ENCODE assay signal across 1 mouse cellular context in the genomic region with DNA sequence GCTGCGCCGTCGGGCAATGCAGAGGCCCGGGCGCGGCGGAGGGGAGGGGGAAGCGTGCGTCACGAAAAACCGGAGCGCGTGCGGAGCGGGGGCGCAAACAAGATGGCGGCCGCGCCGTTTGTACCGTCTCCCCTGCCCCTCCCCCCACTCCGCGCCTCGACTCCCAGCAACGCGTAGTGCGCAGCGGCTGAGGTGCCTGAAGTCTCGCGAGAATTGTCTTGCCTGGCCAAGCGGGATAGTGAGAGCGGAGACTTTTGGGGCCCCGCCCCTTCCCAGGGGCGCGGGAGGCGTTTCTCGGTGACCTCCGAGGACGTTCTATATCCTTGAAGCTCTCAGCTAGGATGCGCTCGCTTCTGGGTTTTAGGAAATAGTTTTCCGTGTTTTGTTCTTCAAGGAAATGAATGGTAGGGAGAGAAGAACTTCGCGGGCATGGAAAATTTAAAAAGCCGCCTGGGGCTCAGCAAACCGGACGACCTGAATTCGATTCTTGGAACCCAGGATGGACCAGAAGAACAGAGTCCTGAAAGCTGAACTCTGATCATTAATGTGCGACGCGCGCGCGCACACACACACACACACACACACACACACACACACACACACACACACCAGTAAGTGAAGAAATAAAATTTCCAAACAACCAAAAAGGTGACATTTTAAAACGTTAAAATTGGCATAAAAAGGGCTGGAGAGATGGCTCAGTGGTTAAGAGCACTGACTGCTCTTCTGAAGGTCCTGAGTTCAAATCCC.
TF ChIP-seq lines count a peak whose summit lies in the region.

No protein-coding gene starts in this region.

TF ChIP-seq in CH12.LX, 34 proteins besides CTCF, POLR2A, EP300 and RAD21:
- TF ChIP-seq E2F4 (IDR thresholded peaks at IDR 0.05; ENCODE audit: insufficient replicate concordance, low read depth, low read length): peak; percentile 32; the same call in 1 of the 2 replicates
- TF ChIP-seq MAZ (IDR thresholded peaks at IDR 0.05; ENCODE audit: low read depth, low read length): peak; percentile 97
- TF ChIP-seq CHD2 (IDR thresholded peaks at IDR 0.05; ENCODE audit: low read length): peak; percentile 99
- TF ChIP-seq USF1 (IDR thresholded peaks at IDR 0.05; ENCODE audit: low read depth, low read length): no peak
- TF ChIP-seq CHD1 (IDR thresholded peaks at IDR 0.05; ENCODE audit: low read depth, low read length): peak; percentile 10; the same call in 1 of the 2 replicates
- TF ChIP-seq ZNF384 (IDR thresholded peaks at IDR 0.05; ENCODE audit: low read depth, low read length): no peak
- peak; percentile 77; the same call in 1 of the 2 replicates for TF ChIP-seq TBP (conservative IDR thresholded peaks at IDR 0.05; ENCODE audit: low read depth, low read length)
- TF ChIP-seq MEF2A (IDR thresholded peaks at IDR 0.05; ENCODE audit: borderline replicate concordance, low read depth, low read length): 0 out of 2 replicates have a peak, but pooled peaks have one; percentile 9
- no peak for TF ChIP-seq SIN3A (IDR thresholded peaks at IDR 0.05; ENCODE audit: low read length)
- TF ChIP-seq ZMIZ1 (IDR thresholded peaks at IDR 0.05; ENCODE audit: low read depth, low read length): peak; percentile 76
- 0 out of 2 replicates have a peak, but pooled peaks have one; percentile 48 for TF ChIP-seq RCOR1 (conservative IDR thresholded peaks at IDR 0.05; ENCODE audit: low read depth, low read length)
- TF ChIP-seq POLR2AphosphoS2 (IDR thresholded peaks at IDR 0.05; ENCODE audit: low read depth, low read length): peak; percentile 77; the same call in 1 of the 2 replicates
- TF ChIP-seq ZC3H11A (IDR thresholded peaks at IDR 0.05; ENCODE audit: low read depth, low read length): no peak
- 0 out of 2 replicates have a peak, but pooled peaks have one; percentile 33 for TF ChIP-seq ELF1 (IDR thresholded peaks at IDR 0.05; ENCODE audit: low read depth, low read length)
- no peak for TF ChIP-seq PAX5 (IDR thresholded peaks at IDR 0.05; ENCODE audit: low read length)
- peak; percentile 42; the same call in 1 of the 2 replicates for TF ChIP-seq BHLHE40 (IDR thresholded peaks at IDR 0.05; ENCODE audit: low read depth, low read length)
- no peak for TF ChIP-seq GABPA (IDR thresholded peaks at IDR 0.05; ENCODE audit: insufficient replicate concordance, low read depth, low read length)
- peak; percentile 46 for TF ChIP-seq TCF12 (IDR thresholded peaks at IDR 0.05; ENCODE audit: low read depth, low read length)
- TF ChIP-seq JUND (conservative IDR thresholded peaks at IDR 0.05; ENCODE audit: low read depth, low read length): no peak
- TF ChIP-seq HCFC1 (IDR thresholded peaks at IDR 0.05; ENCODE audit: low read depth, low read length): peak; percentile 69
- no peak; the same call in 1 of the 2 replicates for TF ChIP-seq ETS1 (conservative IDR thresholded peaks at IDR 0.05; ENCODE audit: low read depth, low read length)
- TF ChIP-seq ZKSCAN1 (IDR thresholded peaks at IDR 0.05; ENCODE audit: borderline replicate concordance, low read depth, low read length): no peak
- TF ChIP-seq UBTF (IDR thresholded peaks at IDR 0.05; ENCODE audit: low read depth, low read length): no peak
- TF ChIP-seq IRF4 (IDR thresholded peaks at IDR 0.05; ENCODE audit: low read depth, low read length): peak; percentile 62; the same call in 1 of the 2 replicates
- peak; percentile 75 for TF ChIP-seq NRF1 (IDR thresholded peaks at IDR 0.05; ENCODE audit: low read depth, low read length)
- TF ChIP-seq SMC3 (IDR thresholded peaks at IDR 0.05; ENCODE audit: low read depth, low read length): no peak
- peak; percentile 63; the same call in 1 of the 2 replicates for TF ChIP-seq MYC (IDR thresholded peaks at IDR 0.05; ENCODE audit: low read depth, low read length)
- no peak for TF ChIP-seq MAFK (IDR thresholded peaks at IDR 0.05; ENCODE audit: insufficient replicate concordance, low read length)
- TF ChIP-seq MAX (IDR thresholded peaks at IDR 0.05; ENCODE audit: low read length): peak; percentile 82; the same call in 1 of the 2 replicates
- TF ChIP-seq NELFE (IDR thresholded peaks at IDR 0.05; ENCODE audit: low read depth, low read length): peak; percentile 93
- no peak for TF ChIP-seq USF2 (conservative IDR thresholded peaks at IDR 0.05; ENCODE audit: low read depth, low read length)
- TF ChIP-seq JUN (IDR thresholded peaks at IDR 0.05; ENCODE audit: insufficient read depth, low read depth, low read length): no peak
- TF ChIP-seq KAT2A (IDR thresholded peaks at IDR 0.05; ENCODE audit: insufficient replicate concordance, low read length): 0 out of 2 replicates have a peak, but pooled peaks have one; percentile 55
- TF ChIP-seq MXI1 (IDR thresholded peaks at IDR 0.05; ENCODE audit: low read depth, low read length): peak; percentile 15; the same call in 1 of the 2 replicates
